Mouse (Mus musculus): ENCODE data around the gene Faap24.
A peak's percentile ranks its signal among the peaks of the same experiment; 100 is the strongest.

DNA sequence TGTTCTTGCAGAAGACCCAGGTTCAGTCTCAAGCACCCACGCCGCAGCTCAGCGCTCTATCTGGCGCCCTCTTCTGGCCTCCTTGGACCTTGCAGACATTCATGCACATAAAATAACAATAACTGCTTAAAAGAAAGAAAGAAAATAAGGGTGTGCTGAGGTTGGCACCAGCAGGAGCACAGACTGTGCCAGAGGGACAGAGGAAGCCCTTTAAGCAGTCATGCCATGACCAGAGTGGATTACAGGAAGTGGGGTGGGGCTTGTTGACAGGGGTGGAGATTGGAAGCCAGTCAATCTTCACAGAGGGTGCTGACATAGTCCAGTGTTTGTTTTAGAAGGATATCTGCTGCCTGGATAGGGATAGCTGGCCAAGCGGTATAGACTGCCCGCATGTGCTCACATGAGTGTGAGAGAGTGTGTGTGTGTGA is 10.1 kb downstream of the Faap24 start:
- TF ChIP-seq POLR2A (IDR thresholded peaks at IDR 0.05; ENCODE audit: borderline replicate concordance, extremely low read depth, insufficient read depth, insufficient read length, poor library complexity, severe bottlenecking) (no peak), CTCF (IDR thresholded peaks at IDR 0.05; ENCODE audit: borderline replicate concordance, extremely low read depth, insufficient read depth, insufficient read length) (peak; percentile 43; the same call in 1 of the 2 replicates)

Measured in brain, embryonic 14.5 days (tissue).